Mouse (Mus musculus) layer of hippocampus, postnatal 14 days (tissue): ENCODE data around the gene Timm23. TPM values are rescaled to one million over a fixed set of nuclear protein-coding genes. Genes with fewer than 3 reads are reported as not detected.
"Not testable (repeated sequence)": the region's sequence is repeated elsewhere in the genome, so short reads cannot be mapped to it uniquely, and the experiment has no call there.

Experiments used
- DNase-seq, 2 experiments: peaks; one replicate each; pipeline ENCODE4 v3.0.0; 2021 to 2022; ENCODE audit warnings: low spot score in 2 of 2, mixed read lengths in 1 of 2
- long read RNA-seq, 2 experiments: library from polyadenylated mRNA; stranded (forward); transcript quantifications; one replicate each; pipeline ENCODE4 v2.0.0; 2021
- total RNA-seq, 2 experiments: library from RNA; stranded (reverse); gene quantifications; 2 replicates each; pipeline ENCODE4 v1.2.3; 2021

Gene Timm23
- total RNA-seq: 100 to 1,000 TPM in 1 of 2 experiments, 10 to 100 TPM in 1; 70.4 to 104 TPM
- long read RNA-seq, experiment 1, transcript Timm23-201 (7 exons, 1,173 nt): major isoform, 100 of 103 reads
- long read RNA-seq, experiment 1, partial matches to known transcripts: 1 of 103 reads
- long read RNA-seq, experiment 1, other reads (novel, unspliced or antisense): 2 of 103 reads
- long read RNA-seq, experiment 2, transcript Timm23-201 (7 exons, 1,173 nt): major isoform, 152 of 167 reads
- long read RNA-seq, experiment 2, partial matches to known transcripts: 1 of 167 reads
- long read RNA-seq, experiment 2, other reads (novel, unspliced or antisense): 14 of 167 reads

DNA sequence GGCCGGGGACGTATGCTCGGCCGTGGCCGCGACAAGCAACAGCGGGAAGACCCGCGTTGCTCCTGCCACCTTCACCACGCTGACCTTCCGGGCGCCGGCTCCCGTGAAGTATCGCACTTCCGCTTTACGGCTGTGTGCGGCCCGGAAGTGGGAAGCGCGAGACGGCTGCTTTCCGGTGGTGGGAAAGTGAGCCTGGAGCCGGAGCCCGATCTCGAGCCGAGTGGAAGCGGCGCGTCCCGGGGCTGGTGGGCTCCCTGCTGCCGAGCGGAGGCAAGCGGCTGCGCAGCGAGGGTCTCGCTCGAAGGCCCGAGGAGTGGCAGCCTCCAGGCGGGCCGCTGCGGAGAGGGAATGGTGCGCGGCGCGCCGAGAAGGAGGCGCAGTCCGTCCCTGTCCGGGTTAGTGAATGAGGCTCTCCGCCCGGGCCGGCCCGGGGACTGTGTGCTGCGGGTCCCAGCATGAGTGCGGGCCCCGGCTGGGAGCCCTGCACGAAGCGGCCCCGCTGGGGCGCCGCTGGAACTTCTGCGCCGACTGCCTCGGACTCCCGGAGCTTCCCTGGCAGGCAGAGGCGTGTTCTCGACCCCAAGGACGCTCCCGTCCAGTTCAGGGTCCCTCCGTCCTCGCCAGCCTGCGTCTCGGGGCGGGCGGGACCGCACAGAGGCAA is at the start of gene Timm23, which contains the start of gene Parg:
Gene Timm23, minus strand, starts transcription at position 108 of the 661 bp plus-strand sequence.
Gene Parg, plus strand, starts transcription at position 159 of the 661 bp plus-strand sequence.
- DNase-seq: peak; percentile 88 to 92

DNA sequence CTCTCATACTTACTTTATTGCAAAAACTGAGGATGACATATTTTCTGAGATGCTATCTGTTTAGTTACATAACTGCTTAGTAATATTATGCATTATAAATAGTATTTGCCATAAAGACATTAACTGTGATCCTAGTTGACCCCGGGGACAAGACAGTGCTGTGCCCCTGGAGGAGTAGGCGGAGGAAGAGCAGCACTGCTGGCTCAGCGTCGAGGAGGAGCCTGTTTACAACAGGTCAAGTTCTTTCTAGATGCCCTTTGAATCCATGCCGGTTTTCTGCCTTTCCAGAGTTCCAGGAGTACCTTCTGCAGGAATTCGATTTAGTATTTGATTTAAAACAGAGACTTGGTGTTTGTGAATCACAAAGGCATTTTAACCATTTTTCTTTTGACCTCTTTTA is 47.9 kb upstream of the Timm23 start:
- DNase-seq: no peak

DNA sequence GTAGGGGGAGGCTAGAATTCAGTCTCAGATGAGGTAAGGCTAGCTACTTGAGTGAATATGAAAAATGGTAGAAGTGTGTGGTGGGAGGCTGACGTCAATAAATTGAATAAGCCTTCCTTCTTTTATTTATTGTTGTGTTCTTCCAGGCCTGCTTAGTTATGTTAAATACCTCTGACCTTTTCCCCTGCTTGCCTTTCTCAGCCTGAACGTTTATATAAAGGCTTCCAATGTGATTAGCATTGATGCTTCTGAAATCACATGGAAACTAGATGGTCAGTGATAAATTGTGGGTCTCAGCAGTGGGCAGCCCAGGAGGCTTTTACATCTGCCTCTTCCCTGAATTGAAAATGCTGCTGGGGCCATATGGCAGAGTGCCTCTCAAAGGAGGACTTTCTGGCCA is 44.3 kb upstream of the Timm23 start:
- no peak for DNase-seq

DNA sequence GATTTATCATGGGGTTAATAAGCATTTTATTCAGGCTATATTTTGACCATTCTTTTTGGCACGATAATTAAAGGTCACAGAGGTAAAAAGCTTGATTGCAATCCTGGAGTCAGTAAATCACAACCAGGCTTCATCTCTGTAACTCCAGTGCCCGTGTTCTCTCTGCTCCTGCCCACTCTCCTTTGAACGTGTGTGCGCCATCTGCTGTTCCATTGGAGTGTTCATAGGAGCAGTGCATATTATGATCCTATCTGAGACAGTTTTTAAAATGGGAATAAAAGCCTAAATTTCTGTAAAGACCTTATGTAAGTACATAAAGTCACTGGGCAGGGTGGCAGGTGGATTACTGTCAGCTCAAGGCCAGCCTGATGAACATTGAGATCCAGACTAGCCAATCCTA is 40.7 kb upstream of the Timm23 start:
- DNase-seq: peak in 1 of 2 experiments; percentile 51

DNA sequence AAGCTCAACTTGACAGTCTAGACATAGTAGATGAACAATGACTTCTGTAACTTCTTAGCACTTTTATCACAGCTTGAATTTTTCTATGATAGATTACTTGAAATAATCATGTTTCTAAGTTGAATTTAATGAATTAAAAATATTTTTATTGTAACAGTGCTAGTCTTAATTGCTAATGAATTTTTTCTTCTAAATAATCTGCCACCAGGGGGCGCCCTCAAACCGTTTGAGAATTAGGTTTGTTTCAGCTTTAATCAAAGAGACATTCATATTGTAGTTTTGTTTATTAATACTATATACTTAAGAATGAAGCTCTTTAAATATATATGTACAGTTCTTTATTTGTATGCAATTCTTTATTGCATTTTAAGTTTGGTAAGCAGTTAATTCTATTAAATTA is 27.3 kb upstream of the Timm23 start:
- peak; percentile 31 to 73 for DNase-seq

GRCm38 (mm10) chr14:32226601-32227000 is 24.9 kb upstream of the Timm23 start:
- no peak for DNase-seq

DNA sequence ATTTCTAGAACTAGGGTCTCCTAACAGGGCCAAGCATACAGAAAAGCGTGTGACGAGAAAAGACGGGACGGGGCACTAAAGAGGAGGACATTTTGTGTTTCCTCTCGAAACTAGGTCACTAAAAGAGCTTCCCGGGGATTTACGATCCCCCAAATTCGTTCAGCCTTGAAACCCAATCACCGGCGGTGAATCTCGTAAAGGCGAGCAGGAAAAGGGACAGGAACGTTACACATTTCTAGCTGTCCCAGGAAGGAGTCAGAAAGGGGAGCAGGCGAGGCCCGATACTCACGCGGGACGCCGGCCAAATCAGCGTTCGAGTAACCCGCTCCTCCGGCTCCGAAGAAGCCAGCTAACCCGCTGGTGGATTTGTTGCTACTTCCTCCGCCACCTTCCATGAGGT is 344 bp downstream of the Timm23 start:
- no peak for DNase-seq

GRCm38 (mm10) chr14:32193557-32193956 is 8.1 kb downstream of the Timm23 start:
- not testable (repeated sequence) for DNase-seq

DNA sequence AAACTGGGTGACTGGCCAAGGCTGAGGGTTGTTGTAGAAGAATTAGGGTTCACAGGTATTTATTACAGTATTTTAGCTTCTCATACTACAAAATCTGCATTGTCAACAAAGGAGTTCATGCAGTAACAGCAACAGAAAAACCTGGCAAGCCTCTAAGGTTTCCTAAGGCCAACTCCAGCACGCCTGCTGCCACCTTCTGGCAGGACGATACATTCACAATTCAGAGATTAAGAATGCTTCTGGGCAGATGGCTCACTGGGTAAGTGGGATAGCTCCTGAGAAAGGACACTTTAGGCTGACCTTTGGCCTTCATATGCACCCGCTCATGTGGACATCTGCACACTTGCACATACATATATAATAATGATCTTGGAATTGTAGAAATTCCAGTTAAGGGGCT is 9.3 kb downstream of the Timm23 start:
- DNase-seq: peak; percentile 26 to 51

DNA sequence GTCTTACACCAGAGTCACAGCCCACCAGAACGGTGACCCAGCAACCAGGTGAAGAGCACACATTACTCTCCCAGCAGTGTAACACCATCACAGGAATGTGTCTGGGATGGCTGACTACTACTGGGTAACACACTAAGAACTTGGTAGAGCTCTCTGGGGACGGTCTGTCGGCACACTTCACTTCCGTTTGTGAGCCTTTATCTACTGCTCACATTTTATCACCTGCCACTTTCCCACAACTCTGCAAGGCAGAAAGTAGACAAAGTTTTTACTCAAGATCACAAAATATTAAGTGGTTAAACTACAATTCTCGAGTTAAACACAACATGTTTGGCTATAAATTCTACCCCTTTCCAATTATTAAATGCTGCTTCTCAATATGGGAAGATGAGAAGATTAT is 9.8 kb downstream of the Timm23 start:
- DNase-seq: no peak

- DNase-seq: no peak
These were observed 10.9 kb downstream of the Timm23 start for GRCm38 (mm10) chr14:32190627-32191391.

DNA sequence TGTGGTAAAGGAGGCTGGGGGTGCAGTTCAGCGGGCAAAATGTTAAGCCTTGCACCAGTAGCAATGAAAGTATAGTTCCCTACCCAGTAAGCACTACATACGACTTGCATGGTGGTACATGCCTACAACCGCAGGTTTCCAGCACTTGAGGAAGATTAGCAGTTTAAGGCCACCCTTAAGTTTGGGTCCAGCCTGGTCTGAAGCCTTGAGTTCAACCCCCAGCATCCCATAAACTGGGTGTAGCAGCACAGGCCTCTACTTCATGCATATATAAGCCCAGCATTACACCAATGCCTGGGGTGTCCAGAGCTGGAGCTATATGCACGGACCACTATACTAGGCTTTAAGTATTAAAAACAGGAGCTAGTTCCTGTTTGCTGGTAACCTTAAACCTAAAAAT is 17.9 kb downstream of the Timm23 start:
- DNase-seq: no peak

- DNase-seq: no peak
These were observed 20.8 kb downstream of the Timm23 start for GRCm38 (mm10) chr14:32180861-32181260.

GRCm38 (mm10) chr14:32179393-32180195 is 22.1 kb downstream of the Timm23 start:
- no peak for DNase-seq

DNA sequence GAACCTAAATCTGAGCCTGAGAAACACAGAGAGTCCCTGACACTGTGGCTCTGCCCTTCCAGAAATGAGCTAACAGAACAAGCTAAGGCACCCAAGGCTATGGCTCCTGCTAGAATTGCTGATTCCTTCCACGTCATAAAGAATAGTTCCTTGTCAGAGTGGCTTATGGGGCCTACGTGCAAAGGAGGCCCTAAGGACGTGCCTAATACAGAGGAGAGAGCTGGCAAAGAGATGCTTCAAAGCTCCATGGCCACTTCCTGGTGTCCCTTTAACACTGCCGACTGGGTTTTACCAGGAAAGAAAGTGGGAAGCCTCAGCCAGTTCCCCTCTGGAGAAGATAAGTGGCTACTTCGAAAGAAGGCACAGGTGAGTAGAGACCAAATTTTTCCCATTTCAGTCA is 25.1 kb downstream of the Timm23 start:
- DNase-seq: not testable (repeated sequence)

DNA sequence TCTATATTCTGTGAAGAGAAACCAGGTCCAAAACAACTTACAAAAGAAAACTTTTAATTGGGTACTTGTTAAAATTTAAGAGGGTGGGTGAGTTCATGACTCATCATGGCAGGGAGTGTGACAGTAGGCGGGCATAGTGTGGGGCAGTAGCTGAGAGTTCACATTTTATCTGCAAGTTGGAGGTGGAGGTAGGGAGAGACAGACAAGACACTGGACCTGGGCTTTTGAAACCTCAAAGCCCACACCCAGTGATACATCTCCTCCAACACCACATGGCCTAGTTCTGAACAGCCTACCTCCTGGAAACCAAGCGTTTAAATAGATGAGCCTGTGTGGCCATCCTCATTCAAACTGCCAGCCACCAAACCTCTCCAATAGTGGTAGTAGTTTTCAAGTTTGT is 26.4 kb downstream of the Timm23 start:
- DNase-seq: no peak

DNA sequence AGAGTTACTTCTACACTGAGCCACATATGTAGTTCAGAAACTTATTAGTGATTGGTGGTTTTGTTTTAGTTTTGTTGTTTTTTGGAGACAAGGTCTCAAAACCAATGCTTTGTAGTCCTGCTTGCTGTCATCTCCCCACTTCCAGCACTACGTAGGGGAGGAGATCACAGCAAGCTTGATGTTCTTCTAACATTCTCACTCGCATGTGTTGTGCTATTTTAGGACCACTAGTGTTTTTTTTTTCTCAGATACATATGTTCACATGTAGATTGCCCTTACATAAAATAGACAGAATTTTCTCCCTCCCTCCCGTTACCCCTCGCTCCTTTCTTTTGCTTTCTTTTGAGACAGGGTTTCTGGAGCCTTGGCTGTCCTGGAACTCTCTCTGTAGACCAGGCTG is 31.6 kb downstream of the Timm23 start:
- DNase-seq: no peak

DNA sequence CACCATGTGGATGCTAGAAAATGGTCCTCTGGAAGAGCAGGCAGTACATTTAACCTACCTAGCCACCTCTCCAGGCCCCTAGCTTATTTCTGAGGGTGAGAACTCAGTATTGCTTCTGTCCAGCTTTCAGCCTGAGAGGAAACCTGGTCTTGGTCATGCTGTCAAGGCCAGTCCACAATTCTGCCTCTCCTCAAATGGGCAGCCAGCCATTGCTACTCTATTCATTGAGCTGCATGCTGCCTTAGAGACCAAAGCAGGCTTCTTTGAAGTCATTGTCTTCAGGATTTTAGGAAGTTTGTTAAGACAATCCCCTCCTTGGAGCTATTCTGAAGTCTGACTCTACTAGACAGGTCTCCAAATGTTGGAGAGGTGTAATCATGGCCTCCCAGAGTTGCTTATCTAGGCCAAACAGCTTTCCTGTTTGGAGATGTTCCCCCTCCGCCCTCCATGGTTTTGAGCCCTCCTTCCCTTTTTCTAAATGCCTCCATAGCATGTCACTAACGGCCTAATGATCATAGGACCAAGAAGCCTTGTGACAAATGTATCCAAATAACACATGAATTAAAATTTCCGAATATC is 33.0 kb downstream of the Timm23 start:
- no peak for DNase-seq

GRCm38 (mm10) chr14:32167326-32167725 is 34.4 kb downstream of the Timm23 start:
- DNase-seq: no peak

- DNase-seq: no peak
These were observed 34.9 kb downstream of the Timm23 start for GRCm38 (mm10) chr14:32166840-32167239.

DNA sequence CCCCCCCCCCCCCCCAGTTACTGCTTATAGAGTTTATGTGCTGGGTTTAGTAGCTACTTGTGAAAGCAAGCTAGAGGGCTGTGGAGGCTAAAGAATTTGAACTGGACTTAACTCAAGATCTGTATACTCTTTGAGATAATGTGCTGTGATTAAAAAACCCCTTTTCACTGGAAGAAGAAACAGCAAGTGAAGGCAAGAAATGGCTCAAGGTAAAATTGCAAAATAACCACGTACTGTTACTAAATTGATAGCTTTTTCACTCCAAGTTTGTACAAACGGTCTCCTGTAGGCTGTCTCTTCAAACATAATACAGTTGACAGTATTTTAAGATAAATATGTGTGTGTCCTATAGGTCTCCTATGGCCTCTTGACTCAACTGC is 35.6 kb downstream of the Timm23 start:
- DNase-seq: no peak
